Mouse (Mus musculus) layer of hippocampus, postnatal 14 days (tissue): Measurements from ENCODE around the gene Prdm15. TPM values are rescaled to one million over a fixed set of nuclear protein-coding genes. Genes with fewer than 3 reads are reported as not detected.

Experiments
- DNase-seq, 2 experiments: peaks; one replicate each; pipeline ENCODE4 v3.0.0; 2021 to 2022; ENCODE audit warnings: low spot score in 2 of 2, mixed read lengths in 1 of 2
- microRNA-seq, 2 experiments: library from miRNA; unstranded; fragments of <30 nt; microRNA quantifications; one replicate each; pipeline ENCODE4 v1.2.0; 2021
- total RNA-seq, 2 experiments: library from RNA; stranded (reverse); gene quantifications; 2 replicates each; pipeline ENCODE4 v1.2.3; 2021

Gene Prdm15
- total RNA-seq, 2 experiments from 2014 or later, result 19.9 to 25.0 TPM

DNA sequence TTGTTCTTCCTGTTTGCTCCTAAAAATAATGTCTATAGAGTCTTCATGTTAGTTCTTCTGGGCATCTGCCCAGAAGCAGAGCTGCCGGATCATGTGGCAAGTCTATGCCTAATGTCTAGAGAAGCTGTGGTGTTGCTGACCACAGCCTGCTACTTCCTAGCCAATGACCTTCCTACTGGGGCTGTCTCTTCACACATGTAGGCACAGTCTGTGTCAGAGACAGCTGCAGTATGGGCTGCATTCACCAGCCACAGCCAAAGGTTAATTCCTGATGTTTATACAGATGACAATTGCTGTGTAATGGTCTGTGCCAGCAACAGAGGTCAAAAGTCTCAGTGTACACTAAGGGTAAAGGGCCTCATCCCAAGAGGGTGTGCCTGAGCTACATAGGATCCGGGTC, 95.2 kb downstream of the Prdm15 start:
- no peak for DNase-seq

DNA sequence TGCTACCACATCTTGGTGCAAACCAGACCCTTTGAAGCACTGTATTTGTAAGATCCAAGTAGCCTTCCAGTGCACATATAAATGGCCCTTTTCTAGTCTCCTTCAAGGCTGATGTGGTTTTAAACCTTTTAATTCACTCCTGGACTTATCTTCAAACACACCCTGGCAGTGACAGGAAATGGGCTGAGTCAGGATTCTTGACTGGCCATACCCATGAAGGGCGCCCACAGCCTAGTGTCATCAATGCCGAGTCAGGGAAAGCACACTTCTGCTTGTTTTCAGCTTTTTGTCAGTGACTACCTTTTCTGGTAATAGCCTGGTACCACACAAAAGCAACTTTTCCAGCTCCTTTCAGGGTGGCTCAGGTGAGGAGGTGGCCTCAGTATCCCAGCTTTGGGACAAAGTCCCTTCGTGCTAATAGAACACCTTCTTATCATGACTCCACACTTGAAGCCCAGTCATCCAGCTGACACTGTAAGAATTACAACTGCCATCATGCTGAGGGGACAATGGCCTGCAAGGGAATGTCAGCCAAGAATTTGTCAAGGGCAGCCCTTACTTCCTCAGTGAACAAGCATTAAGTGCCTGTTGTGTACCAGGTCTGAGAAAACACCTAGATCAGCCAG, 99.2 kb downstream of the Prdm15 start:
- DNase-seq, result no peak

DNA sequence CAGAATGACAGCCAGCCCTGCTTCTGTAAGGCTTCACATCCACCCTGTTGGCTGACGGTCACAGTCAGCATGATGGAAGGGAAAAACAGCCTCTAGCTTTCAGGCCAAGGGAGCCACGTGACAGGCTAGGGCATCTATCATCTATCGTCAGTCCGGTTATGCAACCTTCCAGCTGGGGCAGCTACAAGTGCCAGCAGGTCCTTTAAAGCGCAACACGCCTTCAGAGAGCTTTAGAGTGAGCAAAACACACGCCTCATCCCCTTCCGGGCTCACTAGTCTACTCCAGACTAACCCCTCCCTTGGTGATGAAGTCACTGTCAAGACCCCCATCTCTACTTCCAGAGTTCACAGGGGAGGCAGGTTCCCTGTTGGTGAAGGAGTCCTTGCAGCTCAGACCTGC, 99.8 kb downstream of the Prdm15 start:
- no peak for DNase-seq

DNA sequence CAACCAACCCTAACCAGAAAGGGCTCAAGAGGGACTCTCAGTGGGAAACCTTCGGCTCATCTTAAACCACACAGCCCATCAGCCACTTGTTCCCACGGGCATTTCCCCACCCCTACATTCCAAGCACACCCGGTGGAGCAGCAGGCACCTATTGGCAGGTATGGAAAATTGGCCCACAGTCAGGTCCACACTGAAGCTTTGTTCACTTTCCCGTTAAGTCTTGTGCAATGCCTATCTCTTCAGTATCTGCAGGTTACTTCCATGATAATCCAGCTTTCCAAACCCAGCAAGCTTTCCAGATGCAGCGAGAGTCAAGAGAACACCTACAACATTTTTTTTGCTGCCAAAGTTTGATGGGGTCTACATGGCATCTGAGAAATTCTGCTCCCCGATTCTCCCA, 103.2 kb downstream of the Prdm15 start:
- no peak for DNase-seq

Small RNAs within 50 kb of the gene (microRNA-seq; reads per million reads assigned to microRNA genes)
- gene Mir6964, result 0 to 0.45 reads per million in 2 experiments

Other genes with a start within 250 kb of the Prdm15 start
- gene Tmprss2, start 240.7 kb downstream of the Prdm15 start, total RNA-seq, result not detected
- gene Ripk4, start 88.1 kb downstream of the Prdm15 start, total RNA-seq, result under 1 TPM; 0.41 to 0.55 TPM
- 10 to 100 TPM; 19.8 to 23.9 TPM for gene C2cd2, start 110.7 kb upstream of the Prdm15 start, total RNA-seq
- 10 to 100 TPM; 18.5 to 21.3 TPM for gene Zbtb21, start 110.8 kb upstream of the Prdm15 start, total RNA-seq
- 10 to 100 TPM; 17.3 to 25.2 TPM for gene B230307C23Rik, start 145.5 kb upstream of the Prdm15 start, total RNA-seq
- gene A630089N07Rik, start 230.6 kb upstream of the Prdm15 start, total RNA-seq, result 1 to 10 TPM; 6.9 to 10.0 TPM